Mouse (Mus musculus): Measurements from ENCODE around the gene Sort1.

GRCm38 (mm10) chr3:108406306-108406885, 122.5 kb downstream of the Sort1 start:
- no peak for TF ChIP-seq CTCF (IDR thresholded peaks at IDR 0.05; ENCODE audit: insufficient read depth, low read depth, low read length)
- no peak for TF ChIP-seq POLR2A (IDR thresholded peaks at IDR 0.05; ENCODE audit: insufficient read depth, low read depth, low read length)

All from olfactory bulb, adult 2 months (tissue).